Mouse (Mus musculus) stomach, postnatal 0 days (tissue): ENCODE results near the gene Serpina3i. TPM values are rescaled to one million over a fixed set of nuclear protein-coding genes. Genes with fewer than 3 reads are reported as not detected.

Experiments used
- ATAC-seq: fragments of 200-750 bp; cut with Nextera tagmentation; 2 replicates; pipeline ENCODE4 v1.8.0; 2017; ENCODE audit not compliant: low FRiP score, low TSS enrichment
- DNase-seq: peaks from one replicate; pipeline ENCODE4 v3.0.0-alpha.2; 2016; ENCODE audit warnings: low spot score
- H3K27ac ChIP-seq: fragments of 300-500 bp; sonication (generic); replicated peaks from 2 replicates; pipeline ENCODE4 v1.5.1; 2014; ENCODE audit warnings: mild to moderate bottlenecking, control low read depth
- H3K27me3 ChIP-seq: fragments of 300-500 bp; sonication (generic); 2 replicates; pipeline ENCODE4 v1.6.1; 2014; ENCODE audit warnings: low read length; ENCODE audit not compliant: control insufficient read depth, insufficient read depth
- H3K36me3 ChIP-seq: fragments of 300-500 bp; sonication (generic); 2 replicates; pipeline ENCODE4 v1.6.1; 2014; ENCODE audit warnings: low read length, mixed read lengths; ENCODE audit not compliant: control insufficient read depth, insufficient read depth
- H3K4me1 ChIP-seq: fragments of 300-500 bp; sonication (generic); replicated peaks from 2 replicates; pipeline ENCODE4 v1.6.1; 2014; ENCODE audit warnings: antibody characterized with exemption; ENCODE audit not compliant: control insufficient read depth, insufficient read depth
- H3K4me2 ChIP-seq: fragments of 300-500 bp; sonication (generic); replicated peaks from 2 replicates; pipeline ENCODE4 v1.6.1; 2014; ENCODE audit warnings: low read depth, mild to moderate bottlenecking, control low read depth, moderate library complexity
- H3K4me3 ChIP-seq: fragments of 300-500 bp; sonication (generic); 2 replicates; pipeline ENCODE4 v1.5.1; 2014; ENCODE audit warnings: low read depth, low read length, control low read depth
- H3K9ac ChIP-seq: fragments of 300-500 bp; sonication (generic); 2 replicates; pipeline ENCODE4 v1.6.1; 2014; ENCODE audit warnings: mild to moderate bottlenecking, low read length, control low read depth, mixed read lengths
- H3K9me3 ChIP-seq: fragments of 300-500 bp; sonication (generic); 2 replicates; pipeline ENCODE4 v1.6.1; 2016; ENCODE audit warnings: low read length; ENCODE audit not compliant: control insufficient read depth
- CTCF ChIP-seq: IDR thresholded peaks from 2 replicates; pipeline ENCODE4 v1.5.1; 2016; ENCODE audit warnings: antibody characterized with exemption, low read depth, mild to moderate bottlenecking, moderate library complexity
- EP300 ChIP-seq: optimal IDR thresholded peaks from 2 replicates; pipeline ENCODE3; 2016; ENCODE audit warnings: antibody characterized with exemption
- WGBS: fragments of 180-500 bp; shearing (Covaris S2); extraction: QIAGEN DNeasy Blood & Tissue Kit; methylation state at CpG from one replicate; pipeline ENCODE4 v1.1.7; 2014; 5-methylcytosine and 5-hydroxymethylcytosine counted together
- polyA plus RNA-seq: library from polyadenylated mRNA; unstranded; fragments of >200 nt; fragmentation: Nextera tagmentation; extraction: Ambion mirVana; gene quantifications from 2 replicates; pipeline ENCODE4 v1.2.1, GENCODE M21; 2015

Gene Serpina3i
- polyA plus RNA-seq, 1 experiment from 2014 or later: 0.99 TPM

DNA sequence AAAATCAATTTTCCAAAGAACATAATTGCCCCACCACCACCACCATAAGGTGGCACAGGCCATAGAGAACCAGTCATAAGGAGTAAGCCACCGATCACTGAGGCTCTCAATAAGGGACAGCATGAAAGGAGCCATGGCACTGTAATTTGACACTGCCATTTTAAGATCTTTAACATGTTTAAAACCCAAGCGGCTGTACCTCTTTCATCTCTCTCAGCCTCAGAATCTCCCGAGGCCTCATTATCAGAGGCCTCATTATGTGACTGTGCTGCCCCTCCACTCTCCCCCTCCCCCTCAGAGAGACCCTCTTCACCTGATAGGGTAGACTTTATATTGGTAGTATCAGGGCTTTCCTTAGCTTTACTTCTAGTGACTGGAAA, 16.1 kb downstream of the Serpina3i start:
- DNase-seq: no peak
- Histone ChIP-seq H3K27me3 (no peaks in the 10 kb centered on the region), H3K36me3 (no peaks in the 10 kb centered on the region), H3K9ac (no peak overlapping the region), H3K27ac (no peak overlapping the region), H3K4me3 (no peak overlapping the region), H3K4me1 (no peaks in the 10 kb centered on the region), H3K9me3 (no peaks in the 10 kb centered on the region), H3K4me2 (no peak overlapping the region)
- no peak for ATAC-seq
- no peak for TF ChIP-seq CTCF
- no peak for TF ChIP-seq EP300
- WGBS: 23% methylated on average over 3 of the region's 3 CpGs

DNA sequence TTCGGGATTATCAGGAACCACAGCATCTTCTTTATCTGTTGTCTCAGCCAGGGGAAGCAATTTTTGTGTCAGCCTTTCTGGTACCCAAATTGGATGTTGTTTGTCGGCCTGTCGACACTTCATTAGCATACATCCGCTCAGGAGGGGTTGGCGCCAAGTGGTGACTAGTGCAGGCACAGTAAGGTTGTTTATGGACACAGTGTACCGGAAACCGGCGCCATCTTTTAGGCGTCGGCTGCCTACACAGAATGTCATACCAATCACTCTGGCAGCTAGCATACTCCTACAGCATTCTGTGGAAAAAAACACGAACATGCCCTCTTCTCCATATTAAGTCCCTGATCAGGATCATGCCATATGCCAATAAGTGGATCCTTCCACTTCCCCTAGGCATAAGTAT, 20.5 kb downstream of the Serpina3i start:
- Histone ChIP-seq H3K27ac (no peak overlapping the region), H3K27me3 (no peaks in the 10 kb centered on the region), H3K4me1 (no peaks in the 10 kb centered on the region), H3K4me2 (no peak overlapping the region), H3K9me3 (no peaks in the 10 kb centered on the region), H3K36me3 (no peaks in the 10 kb centered on the region), H3K9ac (no peak overlapping the region), H3K4me3 (no peak overlapping the region)
- ATAC-seq: no peak
- DNase-seq: no peak
- WGBS: 93% methylated on average over 11 of the region's 11 CpGs
- TF ChIP-seq EP300 (no peak), CTCF (no peak)

DNA sequence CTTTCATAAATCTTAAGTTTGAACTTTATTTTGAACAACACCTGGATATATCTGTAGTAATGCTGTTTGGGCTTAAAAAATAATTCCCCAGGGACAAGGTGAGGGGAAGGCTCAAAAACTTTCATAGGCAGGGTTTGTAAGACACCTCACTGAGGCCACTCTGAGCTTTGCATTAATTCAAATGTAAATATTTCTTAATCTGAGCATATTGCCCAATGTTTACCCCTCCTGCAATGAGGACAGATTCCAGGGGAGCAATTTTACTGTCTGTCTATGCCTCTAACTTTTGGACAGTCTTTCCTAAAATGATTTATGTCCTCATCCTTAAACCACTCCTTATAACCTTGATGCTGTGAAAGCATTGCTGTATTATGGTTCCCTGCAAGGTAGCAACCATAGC, 25.4 kb downstream of the Serpina3i start:
- TF ChIP-seq CTCF (no peak), EP300 (no peak)
- H3K9me3 ChIP-seq: no peaks in the 10 kb centered on the region
- ATAC-seq (no peak), DNase-seq (no peak)
- no peak overlapping the region for H3K4me2 ChIP-seq
- no peaks in the 10 kb centered on the region for H3K36me3 ChIP-seq
- no peaks in the 10 kb centered on the region for H3K27me3 ChIP-seq
- no peak overlapping the region for H3K9ac ChIP-seq
- H3K4me1 ChIP-seq: no peaks in the 10 kb centered on the region
- H3K4me3 ChIP-seq: no peak overlapping the region
- H3K27ac ChIP-seq: no peak overlapping the region

- H3K4me1 ChIP-seq: no peaks in the 10 kb centered on the region
- no peaks in the 10 kb centered on the region for H3K27me3 ChIP-seq
- no peak overlapping the region for H3K4me3 ChIP-seq
- no peak overlapping the region for H3K9ac ChIP-seq
- H3K27ac ChIP-seq: no peak overlapping the region
- no peak overlapping the region for H3K4me2 ChIP-seq
- no peaks in the 10 kb centered on the region for H3K9me3 ChIP-seq
- DNase-seq (no peak), ATAC-seq (no peak)
- TF ChIP-seq EP300 (no peak), CTCF (no peak)
- 42% methylated on average over 3 of the region's 4 CpGs for WGBS
- H3K36me3 ChIP-seq: no peaks in the 10 kb centered on the region
These were observed 26.9 kb downstream of the Serpina3i start for GRCm38 (mm10) chr12:104289872-104290271.

DNA sequence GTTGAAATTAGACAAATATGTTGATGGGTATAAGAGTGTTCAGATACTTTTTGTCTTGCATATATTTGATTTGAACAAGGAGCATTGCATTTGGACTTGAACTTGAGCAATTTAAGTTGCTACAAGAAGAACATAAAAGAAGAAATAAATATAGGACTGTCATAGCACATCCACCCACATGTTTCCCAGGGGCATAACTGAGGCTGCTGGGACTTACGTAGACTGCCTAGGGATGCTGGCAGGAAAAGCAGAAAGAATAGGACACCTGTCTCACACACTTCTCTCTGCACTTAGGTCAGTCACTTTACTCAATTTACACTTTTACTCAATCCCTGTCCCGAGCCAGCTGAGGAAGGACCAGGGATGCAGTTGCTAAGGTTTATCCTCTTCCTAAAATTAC, 31.0 kb downstream of the Serpina3i start:
- DNase-seq (no peak), ATAC-seq (no peak)
- Histone ChIP-seq H3K4me3 (no peak overlapping the region), H3K9ac (no peak overlapping the region), H3K36me3 (no peaks in the 10 kb centered on the region), H3K9me3 (no peaks in the 10 kb centered on the region), H3K27ac (no peak overlapping the region), H3K4me1 (no peaks in the 10 kb centered on the region), H3K27me3 (no peaks in the 10 kb centered on the region), H3K4me2 (no peak overlapping the region)
- WGBS: 85% methylated on average over 2 of the region's 2 CpGs
- no peak for TF ChIP-seq CTCF
- TF ChIP-seq EP300: no peak

GRCm38 (mm10) chr12:104298049-104298448, 35.1 kb downstream of the Serpina3i start:
- ATAC-seq: no peak
- no peak overlapping the region for H3K27ac ChIP-seq

More at GRCm38 (mm10) chr12:104298049-104298448, 35.1 kb downstream of the Serpina3i start:
- H3K9me3 ChIP-seq: no peaks in the 10 kb centered on the region
- TF ChIP-seq CTCF (no peak), EP300 (no peak)
- H3K4me1 ChIP-seq: no peaks in the 10 kb centered on the region
- no peak for DNase-seq
- H3K4me3 ChIP-seq: no peak overlapping the region
- H3K4me2 ChIP-seq: no peak overlapping the region
- 89% methylated on average over 2 of the region's 2 CpGs for WGBS
- H3K36me3 ChIP-seq: no peaks in the 10 kb centered on the region
- no peak overlapping the region for H3K9ac ChIP-seq
- H3K27me3 ChIP-seq: no peaks in the 10 kb centered on the region
